ENCODE assay signal across 8 mouse cellular contexts in the genomic region with DNA sequence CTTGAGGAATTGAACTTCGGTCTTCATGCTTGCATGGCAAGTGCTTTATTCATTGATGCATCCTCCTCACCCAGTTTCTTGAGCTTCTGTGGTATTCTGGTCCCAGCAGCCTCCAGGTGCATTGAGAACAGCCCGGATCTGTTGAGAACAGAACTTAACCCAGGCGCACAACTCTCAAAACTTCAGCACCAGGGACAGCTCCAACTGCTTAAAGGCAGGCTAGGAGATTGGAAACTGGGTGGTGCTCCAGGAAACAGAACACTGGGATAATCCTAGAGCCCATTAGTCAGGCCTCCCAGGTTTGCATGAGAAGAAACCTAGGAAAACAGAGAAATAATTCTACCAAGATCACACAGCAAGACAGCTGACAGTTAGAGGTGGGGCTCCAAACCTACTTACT. TPM values are rescaled to one million over a fixed set of nuclear protein-coding genes. Genes with fewer than 3 reads are reported as not detected.
A peak's percentile ranks its signal among the peaks of the same experiment; 100 is the strongest.
DNase-seq lines count a peak whose midpoint lies in the region; ATAC-seq lines count a peak whose summit lies in the region.

No protein-coding gene starts in this region.

- H3K9me3 ChIP-seq in kidney, embryonic 14.5 days (ENCODE audit: control insufficient read depth, low read length), result no peaks in the 10 kb centered on the region
- H3K9me3 ChIP-seq in liver, embryonic 11.5 days (ENCODE audit: control insufficient read depth, low read length), result no peaks in the 10 kb centered on the region

- H3K4me3 ChIP-seq in kidney, embryonic 14.5 days (ENCODE audit: low read length), result no peak overlapping the region
- H3K4me3 ChIP-seq in liver, embryonic 11.5 days (ENCODE audit: low read depth, low read length), result no peak overlapping the region

- DNase-seq in kidney, adult 18-20 months, result peak; percentile 66
- peak; percentile 53 for DNase-seq in MEL-GATA-1-ER (ENCODE audit: extremely low read depth, low read depth)
- DNase-seq in embryo, embryonic 11 days, result peak; percentile 93
- peak; percentile 72 for DNase-seq in liver, embryonic 11.5 days (ENCODE audit: low spot score)
- DNase-seq in spleen, postnatal 4 days (ENCODE audit: low spot score in 2 of 2), result peak; percentile 50 to 82
- no peak for DNase-seq in frontal cortex, postnatal 10 days (ENCODE audit: low spot score in 2 of 2)
- no peak for DNase-seq in cerebellum, adult 9-11 months

- no peak for ATAC-seq in kidney, embryonic 14.5 days (ENCODE audit: low FRiP score, low TSS enrichment)
- ATAC-seq in liver, embryonic 11.5 days (replicated peaks; ENCODE audit: low FRiP score), result no peak

- no peak overlapping the region for H3K9ac ChIP-seq in kidney, embryonic 14.5 days (ENCODE audit: low read depth, low read length)
- no peak overlapping the region for H3K9ac ChIP-seq in liver, embryonic 11.5 days (ENCODE audit: low read depth, low read length)

- WGBS in kidney, embryonic 14.5 days, result 11% methylated on average over 3 of the region's 3 CpGs
- WGBS in liver, embryonic 11.5 days, result 6% methylated on average over 3 of the region's 3 CpGs

- no peak overlapping the region for H3K4me2 ChIP-seq in kidney, embryonic 14.5 days (replicated peaks; ENCODE audit: low read depth, low read length)
- H3K4me2 ChIP-seq in liver, embryonic 11.5 days, result no peak overlapping the region

- H3K27ac ChIP-seq in kidney, embryonic 14.5 days (ENCODE audit: low read depth, low read length), result no peak overlapping the region
- H3K27ac ChIP-seq in liver, embryonic 11.5 days (ENCODE audit: low read depth, low read length), result no peak overlapping the region

- no peaks in the 10 kb centered on the region for H3K36me3 ChIP-seq in kidney, embryonic 14.5 days (ENCODE audit: control insufficient read depth, insufficient read depth, low read length)
- H3K36me3 ChIP-seq in liver, embryonic 11.5 days (ENCODE audit: control insufficient read depth, insufficient read depth, low read length), result no peaks in the 10 kb centered on the region

- no peaks in the 10 kb centered on the region for H3K4me1 ChIP-seq in kidney, embryonic 14.5 days (ENCODE audit: control insufficient read depth, insufficient read depth, low read length)
- H3K4me1 ChIP-seq in liver, embryonic 11.5 days (replicated peaks; ENCODE audit: control insufficient read depth, insufficient read depth, low read length), result no peaks in the 10 kb centered on the region

- H3K27me3 ChIP-seq in kidney, embryonic 14.5 days (ENCODE audit: control insufficient read depth, insufficient read depth, low read length), result no peaks in the 10 kb centered on the region
- H3K27me3 ChIP-seq in liver, embryonic 11.5 days (replicated peaks; ENCODE audit: control insufficient read depth, insufficient read depth, low read length), result no peaks in the 10 kb centered on the region

RNA-seq across cellular contexts. Expression of a gene that starts 3.4 kb away (rescaled TPM):
- polyA plus RNA-seq in kidney, embryonic 14.5 days (2014; fragmentation: Nextera tagmentation; extraction: Ambion mirVana), result not detected in 2 replicates
- polyA plus RNA-seq in liver, embryonic 11.5 days (2014; fragmentation: Nextera tagmentation; extraction: Ambion mirVana), result not detected in 2 replicates

RNA-seq across cellular contexts. Expression of a gene that starts 20.4 kb away (rescaled TPM):
- 3.8 and 4.8 TPM in 2 replicates for polyA plus RNA-seq in kidney, embryonic 14.5 days (2014; fragmentation: Nextera tagmentation; extraction: Ambion mirVana)
- polyA plus RNA-seq in liver, embryonic 11.5 days (2014; fragmentation: Nextera tagmentation; extraction: Ambion mirVana), result 6.2 and 6.8 TPM in 2 replicates

RNA-seq across cellular contexts. Expression of a gene that starts 24.5 kb away (rescaled TPM):
- 31.6 and 35.8 TPM in 2 replicates for polyA plus RNA-seq in kidney, embryonic 14.5 days (2014; fragmentation: Nextera tagmentation; extraction: Ambion mirVana)
- polyA plus RNA-seq in liver, embryonic 11.5 days (2014; fragmentation: Nextera tagmentation; extraction: Ambion mirVana), result 13.8 and 15.3 TPM in 2 replicates

RNA-seq across cellular contexts. Expression of a gene that starts 50.5 kb away (rescaled TPM):
- 30.8 and 63.9 TPM in 2 replicates for polyA plus RNA-seq in kidney, embryonic 14.5 days (2014; fragmentation: Nextera tagmentation; extraction: Ambion mirVana)
- polyA plus RNA-seq in liver, embryonic 11.5 days (2014; fragmentation: Nextera tagmentation; extraction: Ambion mirVana), result 52.7 and 55.7 TPM in 2 replicates

RNA-seq across cellular contexts. Expression of a gene that starts 50.7 kb away (rescaled TPM):
- polyA plus RNA-seq in kidney, embryonic 14.5 days (2014; fragmentation: Nextera tagmentation; extraction: Ambion mirVana), result 8.7 and 22.0 TPM in 2 replicates
- 19.6 and 22.1 TPM in 2 replicates for polyA plus RNA-seq in liver, embryonic 11.5 days (2014; fragmentation: Nextera tagmentation; extraction: Ambion mirVana)

Comparison
In these comparisons a context has a peak if more than half of its experiments do, and no peak if none do; other contexts are left out.
1. DNase-seq: peak in kidney, adult 18-20 months (single experiment), MEL-GATA-1-ER (single experiment), embryo, embryonic 11 days (single experiment), liver, embryonic 11.5 days (single experiment) and spleen, postnatal 4 days (2 of 2); none in frontal cortex, postnatal 10 days (0 of 2) and cerebellum, adult 9-11 months (single experiment).